Mouse (Mus musculus) kidney, postnatal 4 days (tissue): Measurements from ENCODE around the gene Cldn8.

Experiments
- DNase-seq, 2 experiments: peaks; one replicate each; pipeline ENCODE4 v3.0.0; 2021; ENCODE audit warnings: mixed read lengths in 2 of 2

The Cldn8 gene

GRCm38 (mm10) chr16:88563045-88563913, at the start of gene Cldn8:
TSS of gene Cldn8 (minus strand) at chr16:88563183.
- DNase-seq: peak; percentile 46 to 50

DNA sequence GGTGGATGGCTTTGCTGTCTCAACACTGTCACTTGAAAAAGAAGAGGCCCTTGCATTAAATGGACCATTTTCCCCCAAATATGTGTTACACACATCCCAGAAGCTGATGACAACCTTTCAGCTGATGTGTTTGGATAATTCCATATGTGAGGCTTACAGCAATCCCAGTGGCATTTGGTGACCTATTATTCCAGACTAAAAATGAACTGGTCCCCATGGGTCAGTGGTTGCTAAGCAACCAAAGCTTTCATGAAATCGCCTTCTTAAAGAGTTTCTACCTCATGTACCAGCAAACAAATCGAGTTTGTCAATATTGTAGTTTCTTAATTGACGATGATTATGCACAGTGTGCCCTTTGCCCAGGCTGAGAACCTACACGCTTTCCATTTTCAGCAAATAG, 49.7 kb upstream of the Cldn8 start:
- DNase-seq: no peak

- peak in 1 of 2 experiments; percentile 8 for DNase-seq
Observed at GRCm38 (mm10) chr16:88611922-88612321, 48.9 kb upstream of the Cldn8 start, which contains the start of gene Krtap24-1. TSS of gene Krtap24-1 (minus strand) at chr16:88612279.

- no peak for DNase-seq
Observed at GRCm38 (mm10) chr16:88604570-88604969, 41.6 kb upstream of the Cldn8 start.

- no peak for DNase-seq
Observed at GRCm38 (mm10) chr16:88602464-88602863, 39.5 kb upstream of the Cldn8 start.

- DNase-seq: no peak
Observed at GRCm38 (mm10) chr16:88600303-88600702, 37.3 kb upstream of the Cldn8 start.

DNA sequence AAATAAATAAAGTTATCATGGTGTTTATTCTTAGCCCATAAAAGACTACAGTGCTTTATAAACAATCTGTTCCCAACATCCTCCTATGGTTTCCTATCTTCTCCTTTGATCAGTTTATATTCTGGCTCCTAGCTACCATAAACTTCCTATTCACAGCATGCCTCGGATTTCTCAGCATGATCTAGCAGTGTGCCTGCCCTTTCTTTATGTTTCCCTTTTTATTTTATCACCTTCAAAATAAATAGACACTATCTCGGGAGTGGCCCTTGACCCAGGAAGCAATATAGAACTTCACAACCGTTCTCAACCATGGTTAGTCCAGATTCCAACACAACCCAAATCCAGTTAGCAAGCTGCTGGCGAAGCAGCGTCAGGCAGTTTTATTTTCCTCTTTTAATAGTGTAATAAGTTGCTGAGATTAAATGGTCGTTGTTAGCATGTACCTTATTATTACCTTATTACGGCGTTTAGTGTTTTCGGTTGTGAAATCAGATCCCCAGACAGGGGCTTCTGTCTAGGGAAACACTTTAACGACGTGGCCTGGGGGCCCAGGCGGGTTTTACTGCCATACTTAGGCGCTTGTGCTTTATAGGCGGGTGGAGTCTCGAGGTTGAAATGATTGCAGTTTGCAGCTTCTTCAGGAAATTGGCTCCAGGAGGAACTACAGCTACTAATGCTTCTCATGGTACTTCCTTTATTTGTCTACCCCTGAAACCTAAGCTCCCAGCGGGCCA, 36.7 kb upstream of the Cldn8 start:
- peak in 1 of 2 experiments; percentile 6 for DNase-seq

DNA sequence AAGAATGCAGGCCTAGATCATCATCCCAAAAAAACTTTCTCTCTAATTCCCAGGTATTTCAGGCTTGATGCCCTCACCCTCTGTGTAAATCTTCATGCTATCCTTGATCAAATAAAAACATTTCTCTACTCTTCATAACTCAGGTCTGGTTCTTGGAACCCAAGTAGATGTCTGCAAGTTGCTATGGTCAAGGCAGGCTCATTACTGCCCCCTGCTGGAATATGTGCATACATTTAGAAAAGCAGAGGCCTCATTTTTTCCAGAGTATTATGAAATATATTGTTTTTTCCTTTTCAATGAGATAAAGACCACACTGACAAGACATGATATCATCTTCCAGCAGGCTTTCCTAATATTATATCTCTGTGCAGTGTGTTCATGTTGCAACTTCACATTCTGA, 29.8 kb upstream of the Cldn8 start:
- peak; percentile 24 to 32 for DNase-seq

DNA sequence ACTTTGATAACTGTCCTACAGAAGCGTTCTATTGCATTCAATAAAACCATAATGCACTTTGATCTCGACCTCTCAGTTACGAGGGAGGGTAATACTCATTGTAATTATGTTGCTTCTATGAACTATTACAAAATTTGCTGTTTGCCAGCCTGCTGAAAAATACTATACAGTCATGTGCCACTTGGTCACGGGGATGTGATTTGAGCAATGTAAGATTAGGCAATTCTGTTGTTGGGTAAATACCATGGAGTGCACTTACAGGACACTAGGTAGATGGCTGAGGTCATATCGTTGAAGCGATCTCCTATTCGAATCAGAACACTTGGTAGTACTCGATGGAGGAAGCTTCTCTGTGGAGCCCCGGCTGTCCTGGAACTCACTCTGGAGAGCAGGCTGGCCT, 20.4 kb upstream of the Cldn8 start:
- no peak for DNase-seq

DNA sequence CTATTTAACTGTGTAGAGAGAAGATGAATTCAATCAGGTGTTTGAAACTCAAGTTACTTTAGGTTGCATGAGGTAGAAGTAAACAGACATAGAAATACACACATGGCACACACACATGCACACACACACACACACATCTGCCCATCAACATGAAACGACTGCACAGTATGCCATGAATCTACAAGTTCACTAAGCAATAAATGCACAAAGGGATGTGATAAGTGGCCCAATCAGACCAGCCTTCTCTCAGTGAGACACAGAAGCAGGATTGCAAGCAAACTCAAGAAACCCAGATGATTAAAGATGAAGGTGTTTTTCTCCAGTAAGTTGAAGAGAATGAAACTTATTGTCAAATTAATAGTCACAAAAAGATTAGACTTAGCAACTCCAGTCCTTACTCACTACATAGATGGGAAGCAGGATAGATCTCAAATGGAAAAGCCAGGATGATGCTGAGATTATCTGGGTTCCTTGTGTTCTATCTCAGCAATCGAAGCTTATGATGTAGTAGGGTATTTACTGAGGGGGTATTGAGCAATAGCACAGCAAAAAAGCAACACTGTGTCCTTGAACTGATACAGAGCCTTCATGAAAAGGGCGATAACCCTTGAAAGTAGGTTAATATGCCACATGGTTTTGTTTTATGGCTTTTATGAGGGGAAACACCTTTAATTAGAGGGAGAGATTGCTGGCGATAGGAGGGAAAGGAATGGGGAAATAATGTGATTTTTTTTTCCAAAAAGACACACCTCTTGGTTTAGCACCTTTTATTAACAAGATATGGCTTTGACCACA, 13.1 kb upstream of the Cldn8 start:
- DNase-seq: no peak

DNA sequence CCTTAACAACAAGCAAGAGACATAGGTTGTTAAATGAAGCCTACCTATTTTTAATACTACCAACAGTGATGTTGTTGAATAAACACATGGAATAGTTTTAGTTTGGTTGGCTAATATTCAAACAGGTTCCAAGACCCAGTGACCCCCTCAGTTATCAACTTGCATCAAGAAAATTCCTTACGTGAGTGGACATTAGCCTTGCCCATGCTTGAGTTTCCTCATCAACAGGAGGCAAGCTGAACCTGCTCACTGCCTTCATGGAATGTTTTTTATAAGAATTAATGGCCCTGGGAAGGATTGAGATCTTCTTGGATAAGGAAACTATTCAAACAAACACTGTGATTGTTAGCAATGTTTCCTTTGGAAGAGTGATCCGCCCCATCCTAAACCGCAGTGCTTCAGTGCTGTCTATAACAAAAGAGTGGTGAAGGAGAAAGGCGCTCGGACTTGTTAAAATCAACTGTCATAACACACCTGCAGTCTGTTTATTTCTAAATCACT, 10.0 kb upstream of the Cldn8 start:
- DNase-seq: no peak

DNA sequence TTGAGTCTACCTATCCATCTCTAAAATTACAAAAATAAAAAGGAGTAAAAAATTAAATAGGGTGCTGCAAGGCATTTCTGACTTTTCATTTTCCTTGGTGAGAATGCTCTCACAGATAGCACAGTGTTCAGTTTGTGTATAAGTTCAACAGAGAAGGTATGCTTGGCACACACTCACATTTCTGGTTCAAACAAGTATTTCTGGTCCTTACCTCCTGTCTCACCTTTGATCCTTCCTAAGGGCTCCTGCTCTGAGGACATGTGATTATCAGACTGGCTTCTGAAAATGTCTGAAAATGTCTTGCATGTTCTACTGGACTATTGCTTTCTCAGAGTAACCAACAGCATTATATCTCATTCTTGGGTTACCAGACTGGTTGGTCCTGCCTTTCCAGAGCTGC, 7.2 kb upstream of the Cldn8 start:
- DNase-seq: no peak

DNA sequence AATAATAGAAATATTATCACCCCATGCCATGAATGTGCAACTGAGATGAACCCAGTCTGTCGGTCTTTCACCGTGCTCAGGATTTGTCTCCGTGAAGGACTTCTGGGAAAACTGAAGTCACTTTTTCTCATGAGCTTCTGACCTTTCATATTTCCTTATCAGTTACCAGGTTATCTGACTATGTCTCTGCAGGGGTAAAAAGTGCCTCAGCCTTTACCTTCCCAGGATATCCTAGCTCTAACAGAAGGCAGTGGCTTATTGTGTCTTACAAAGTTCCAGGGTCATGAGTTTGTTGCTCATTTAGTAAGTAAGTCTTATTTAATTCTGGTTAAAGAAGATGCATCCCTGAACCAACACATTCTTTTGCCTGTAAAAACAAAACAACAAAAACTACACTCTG, 6.7 kb upstream of the Cldn8 start:
- no peak for DNase-seq

DNA sequence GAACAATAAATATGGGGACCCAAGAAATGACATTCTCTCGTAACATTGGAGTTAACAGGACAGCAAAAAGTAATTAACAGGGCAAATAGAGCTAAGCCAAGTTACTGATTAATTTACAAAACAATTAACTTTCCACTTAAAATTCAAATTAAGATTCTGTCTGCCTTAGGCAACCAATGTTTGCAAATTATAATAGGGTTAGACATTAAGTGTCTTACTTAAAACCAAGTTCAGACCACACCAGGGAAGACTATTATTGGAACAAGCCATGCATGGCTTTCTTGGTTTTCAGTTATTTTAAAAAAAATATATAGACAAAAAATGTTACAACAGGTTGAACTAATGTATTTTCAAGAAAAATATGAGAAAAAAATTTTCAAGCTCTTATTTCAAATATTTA, 6.1 kb upstream of the Cldn8 start:
- no peak for DNase-seq

- DNase-seq: no peak
Observed at GRCm38 (mm10) chr16:88561617-88562164, 1.3 kb downstream of the Cldn8 start.

DNA sequence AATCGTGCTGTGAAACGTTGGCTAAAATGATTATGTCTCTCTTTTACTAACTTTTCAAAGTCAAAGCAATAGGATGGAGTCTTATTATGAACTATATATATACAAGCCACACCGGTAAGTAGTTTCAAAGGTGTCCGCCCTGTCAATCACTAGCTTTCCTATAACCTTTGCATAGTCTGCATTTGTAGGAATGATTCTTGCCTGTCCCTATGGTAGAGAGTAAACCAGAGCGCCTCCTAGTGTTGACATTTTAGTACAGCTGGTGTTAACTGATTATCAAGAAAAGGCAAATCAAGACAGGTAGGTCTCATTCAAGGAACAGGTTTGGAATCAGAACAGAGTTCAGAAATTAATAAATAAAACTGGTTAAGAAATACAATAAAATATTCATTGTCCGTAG, 20.5 kb downstream of the Cldn8 start:
- DNase-seq: peak; percentile 14 to 21

GRCm38 (mm10) chr16:88539841-88540487, 23.0 kb downstream of the Cldn8 start:
- no peak for DNase-seq

- no peak for DNase-seq
Observed at GRCm38 (mm10) chr16:88511348-88511747, 51.6 kb downstream of the Cldn8 start.
